Mouse (Mus musculus): ENCODE measurements at regions not wholly inside any gene's neighbourhood (a gene's known extent, or its start where the extent isn't known, plus 50 kb on each side); places are given as distances from the start of the nearest gene placed in this dataset.

DNA sequence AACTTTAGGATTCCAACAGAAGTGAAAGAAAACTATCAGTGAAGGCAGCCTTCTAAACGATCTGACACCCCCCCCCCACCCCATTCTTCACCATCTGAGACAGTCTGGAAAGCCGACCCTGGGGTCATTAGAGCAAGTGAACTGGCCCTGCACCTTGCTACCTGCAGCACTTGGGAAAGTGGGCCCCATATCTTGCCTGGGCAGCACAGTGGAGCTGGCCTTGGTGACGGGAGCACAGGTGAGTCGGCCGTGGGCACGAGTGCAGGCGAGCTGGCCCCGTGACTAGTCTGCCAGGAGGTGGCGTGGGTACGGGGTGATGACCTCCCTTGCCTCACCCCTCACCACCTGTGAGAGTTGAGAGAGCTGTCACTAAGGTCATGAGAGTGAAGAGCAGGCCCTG, 110.7 kb upstream of the Abca1 start:
- Histone ChIP-seq H3K9me3 (replicated peaks; ENCODE audit: low read length) (no peaks in the 10 kb centered on the region), H3K9ac (ENCODE audit: insufficient read depth, low read depth) (no peak overlapping the region), H3K4me1 (ENCODE audit: control insufficient read depth in 1 of 2, insufficient read depth in 2 of 2) (peaks cover 0 to 7% of the 10 kb centered on the region in 2 experiments; a peak in 2 of 4 replicates), H3K79me2 (replicated peaks; ENCODE audit: control insufficient read depth, extremely low read depth, insufficient read depth, poor library complexity, severe bottlenecking) (no peaks in the 10 kb centered on the region), H3K27me3 (replicated peaks) (no peaks in the 10 kb centered on the region), H3K36me3 (replicated peaks in 1 of 2; ENCODE audit: control insufficient read depth in 1 of 2, insufficient read depth in 1 of 2, low read length in 1 of 2) (no peaks in the 10 kb centered on the region), H3K4me2 (ENCODE audit: insufficient read depth, low read depth, poor library complexity, severe bottlenecking) (no peak overlapping the region), H3K4me3 (replicated peaks in 1 of 3; ENCODE audit: low read depth in 2 of 3, low read length in 2 of 3, poor library complexity in 1 of 3) (no peak overlapping the region), H3K27ac (ENCODE audit: insufficient read depth, low read depth) (no peak overlapping the region)
- dilution Hi-C loops (cut with MboI; ENCODE audit: extremely low pct_ligation_motif_present, extremely low pct_unique_long_range_greater_than_20kb, low sequenced_read_pairs): no loop called here
- in situ Hi-C loops (cut with MboI; ENCODE audit: low pct_ligation_motif_present, low pct_unique_long_range_greater_than_20kb, low sequenced_read_pairs): no loop called here
- TF ChIP-seq SMC3 (IDR thresholded peaks at IDR 0.05; ENCODE audit: low read depth, low read length) (no peak), CHD2 (IDR thresholded peaks at IDR 0.05; ENCODE audit: low read length) (no peak), CHD1 (IDR thresholded peaks at IDR 0.05; ENCODE audit: low read depth, low read length) (no peak)
- DNase-seq (ENCODE audit: extremely low read depth): no peak

DNA sequence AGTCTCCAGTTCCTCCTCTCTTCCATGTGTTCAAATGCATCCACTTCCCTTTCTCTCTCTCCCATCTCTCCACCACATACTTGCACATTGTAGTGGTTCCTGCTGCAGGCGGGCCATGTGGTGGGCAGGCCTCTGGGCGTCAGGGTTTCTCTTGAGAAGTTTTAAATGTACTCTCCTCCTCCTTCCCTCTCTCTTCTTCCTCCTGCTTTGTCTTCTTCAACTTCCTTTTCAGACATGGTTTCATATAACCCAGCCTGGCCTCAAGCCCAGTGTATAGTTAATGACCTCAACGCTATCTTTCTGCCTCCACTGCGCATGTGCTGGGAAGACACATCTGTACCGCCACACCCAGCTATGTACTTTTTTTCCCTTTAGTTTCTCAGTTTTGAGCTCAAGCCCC, 110.3 kb upstream of the Abca1 start:
- no peak overlapping the region for H3K4me2 ChIP-seq (ENCODE audit: insufficient read depth, low read depth, poor library complexity, severe bottlenecking)
- H3K4me1 ChIP-seq (ENCODE audit: control insufficient read depth in 1 of 2, insufficient read depth in 2 of 2): peaks cover 0 to 7% of the 10 kb centered on the region in 2 experiments; a peak in 2 of 4 replicates
- no peaks in the 10 kb centered on the region for H3K9me3 ChIP-seq (replicated peaks; ENCODE audit: low read length)
- no peaks in the 10 kb centered on the region for H3K79me2 ChIP-seq (replicated peaks; ENCODE audit: control insufficient read depth, extremely low read depth, insufficient read depth, poor library complexity, severe bottlenecking)
- H3K9ac ChIP-seq (ENCODE audit: insufficient read depth, low read depth): no peak overlapping the region
- H3K36me3 ChIP-seq (replicated peaks in 1 of 2; ENCODE audit: control insufficient read depth in 1 of 2, insufficient read depth in 1 of 2, low read length in 1 of 2): no peaks in the 10 kb centered on the region
- TF ChIP-seq JUND (conservative IDR thresholded peaks at IDR 0.05; ENCODE audit: low read depth, low read length) (no peak), MAX (IDR thresholded peaks at IDR 0.05; ENCODE audit: low read length) (no peak), ZMIZ1 (IDR thresholded peaks at IDR 0.05; ENCODE audit: low read depth, low read length) (no peak)
- H3K27ac ChIP-seq (ENCODE audit: insufficient read depth, low read depth): no peak overlapping the region
- no peaks in the 10 kb centered on the region for H3K27me3 ChIP-seq (replicated peaks)
- no peak for DNase-seq (ENCODE audit: extremely low read depth)
- dilution Hi-C loops (cut with MboI; ENCODE audit: extremely low pct_ligation_motif_present, extremely low pct_unique_long_range_greater_than_20kb, low sequenced_read_pairs) (no loop called here), in situ Hi-C loops (cut with MboI; ENCODE audit: low pct_ligation_motif_present, low pct_unique_long_range_greater_than_20kb, low sequenced_read_pairs) (no loop called here)
- H3K4me3 ChIP-seq (replicated peaks in 1 of 3; ENCODE audit: low read depth in 2 of 3, low read length in 2 of 3, poor library complexity in 1 of 3): no peak overlapping the region

DNA sequence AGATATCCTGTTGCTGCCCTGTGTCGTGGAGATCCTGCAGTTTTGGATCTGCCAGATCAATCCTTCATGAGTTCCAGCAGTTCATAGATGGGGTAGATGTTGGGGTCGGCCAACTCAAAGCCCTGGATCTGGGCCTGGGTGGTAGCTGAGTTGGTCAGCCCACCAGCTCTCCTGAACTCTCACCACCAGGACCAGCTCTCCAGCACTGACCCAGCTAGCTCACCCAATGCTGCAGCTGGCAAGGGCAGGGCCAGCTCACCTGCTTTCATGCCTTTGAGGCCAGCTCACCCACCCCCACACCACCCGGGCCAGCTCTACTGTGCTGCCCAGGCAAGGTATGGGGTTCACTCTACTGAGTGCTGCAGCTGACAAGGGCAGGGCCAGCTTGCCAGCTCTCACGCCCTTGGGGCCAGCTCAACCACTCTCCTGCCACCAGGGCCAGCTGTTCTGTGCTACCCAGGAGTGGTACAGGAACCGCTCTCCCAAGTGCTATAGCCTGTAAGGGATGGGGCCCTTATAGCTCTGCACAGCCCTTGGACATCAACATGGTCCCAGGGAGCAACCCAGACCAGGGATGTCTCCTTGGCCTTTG, 109.7 kb upstream of the Abca1 start:
- dilution Hi-C loops (cut with MboI; ENCODE audit: extremely low pct_ligation_motif_present, extremely low pct_unique_long_range_greater_than_20kb, low sequenced_read_pairs): no loop called here
- no peak for DNase-seq (ENCODE audit: extremely low read depth)
- H3K4me3 ChIP-seq (replicated peaks in 1 of 3; ENCODE audit: low read depth in 2 of 3, low read length in 2 of 3, poor library complexity in 1 of 3): no peak overlapping the region

More for the DNA sequence above, 109.7 kb upstream of the Abca1 start:
- TF ChIP-seq JUND (conservative IDR thresholded peaks at IDR 0.05; ENCODE audit: low read depth, low read length): no peak
- TF ChIP-seq GABPA (IDR thresholded peaks at IDR 0.05; ENCODE audit: insufficient replicate concordance, low read depth, low read length): no peak
- no peak for TF ChIP-seq SMC3 (IDR thresholded peaks at IDR 0.05; ENCODE audit: low read depth, low read length)
- no peak for TF ChIP-seq MYC (IDR thresholded peaks at IDR 0.05; ENCODE audit: low read depth, low read length)
- TF ChIP-seq ZNF384 (IDR thresholded peaks at IDR 0.05; ENCODE audit: low read depth, low read length): no peak
- no peak for TF ChIP-seq CHD2 (IDR thresholded peaks at IDR 0.05; ENCODE audit: low read length)
- no peak for TF ChIP-seq NELFE (IDR thresholded peaks at IDR 0.05; ENCODE audit: low read depth, low read length)
- no peak for TF ChIP-seq USF2 (conservative IDR thresholded peaks at IDR 0.05; ENCODE audit: low read depth, low read length)
- no peak for TF ChIP-seq TCF12 (IDR thresholded peaks at IDR 0.05; ENCODE audit: low read depth, low read length)
- no peak for TF ChIP-seq MAX (IDR thresholded peaks at IDR 0.05; ENCODE audit: low read length)
- no peak for TF ChIP-seq PAX5 (IDR thresholded peaks at IDR 0.05; ENCODE audit: low read length)
- TF ChIP-seq POLR2A (IDR thresholded peaks at IDR 0.05; ENCODE audit: low read depth, low read length): no peak
- no peak for TF ChIP-seq MEF2A (IDR thresholded peaks at IDR 0.05; ENCODE audit: borderline replicate concordance, low read depth, low read length)
- TF ChIP-seq MXI1 (IDR thresholded peaks at IDR 0.05; ENCODE audit: low read depth, low read length): no peak
- no peak for TF ChIP-seq IRF4 (IDR thresholded peaks at IDR 0.05; ENCODE audit: low read depth, low read length)
- no peak for TF ChIP-seq USF1 (IDR thresholded peaks at IDR 0.05; ENCODE audit: low read depth, low read length)
- TF ChIP-seq RCOR1 (conservative IDR thresholded peaks at IDR 0.05; ENCODE audit: low read depth, low read length): no peak
- no peak for TF ChIP-seq SIN3A (IDR thresholded peaks at IDR 0.05; ENCODE audit: low read length)
- in situ Hi-C loops (cut with MboI; ENCODE audit: low pct_ligation_motif_present, low pct_unique_long_range_greater_than_20kb, low sequenced_read_pairs): no loop called here
- Histone ChIP-seq H3K9me3 (replicated peaks; ENCODE audit: low read length) (no peaks in the 10 kb centered on the region), H3K4me2 (ENCODE audit: insufficient read depth, low read depth, poor library complexity, severe bottlenecking) (no peak overlapping the region), H3K4me1 (ENCODE audit: control insufficient read depth in 1 of 2, insufficient read depth in 2 of 2) (peaks cover 0 to 7% of the 10 kb centered on the region in 2 experiments; a peak in 2 of 4 replicates), H3K27ac (ENCODE audit: insufficient read depth, low read depth) (no peak overlapping the region), H3K79me2 (replicated peaks; ENCODE audit: control insufficient read depth, extremely low read depth, insufficient read depth, poor library complexity, severe bottlenecking) (no peaks in the 10 kb centered on the region), H3K9ac (ENCODE audit: insufficient read depth, low read depth) (no peak overlapping the region), H3K36me3 (replicated peaks in 1 of 2; ENCODE audit: control insufficient read depth in 1 of 2, insufficient read depth in 1 of 2, low read length in 1 of 2) (no peaks in the 10 kb centered on the region), H3K27me3 (replicated peaks) (no peaks in the 10 kb centered on the region)
